Mouse (Mus musculus) midbrain, embryonic 16.5 days (tissue): Measurements from ENCODE around the gene Cd52. TPM values are rescaled to one million over a fixed set of nuclear protein-coding genes. Genes with fewer than 3 reads are reported as not detected.
A peak's percentile ranks its signal among the peaks of the same experiment; 100 is the strongest.

Experiments
- ATAC-seq: fragments of 200-750 bp; cut with Nextera tagmentation; 2 replicates; pipeline ENCODE4 v1.8.0; 2017; ENCODE audit warnings: moderate TSS enrichment
- H3K27ac ChIP-seq: fragments of 300-500 bp; sonication (generic); 2 replicates; pipeline ENCODE4 v1.5.1; 2014; ENCODE audit warnings: mild to moderate bottlenecking, low read length, mixed read lengths
- H3K27me3 ChIP-seq: fragments of 300-500 bp; sonication (generic); 2 replicates; pipeline ENCODE4 v1.6.1; 2014; ENCODE audit warnings: low read depth, low read length, mixed read lengths; ENCODE audit not compliant: control insufficient read depth, insufficient read depth
- H3K36me3 ChIP-seq: fragments of 300-500 bp; sonication (generic); 2 replicates; pipeline ENCODE4 v1.6.1; 2014; ENCODE audit warnings: mild to moderate bottlenecking, low read length, moderate library complexity, mixed read lengths; ENCODE audit not compliant: control insufficient read depth, insufficient read depth
- H3K4me1 ChIP-seq: fragments of 300-500 bp; sonication (generic); 2 replicates; pipeline ENCODE4 v1.6.1; 2014; ENCODE audit warnings: mild to moderate bottlenecking, low read length, mixed read lengths; ENCODE audit not compliant: control insufficient read depth, insufficient read depth
- H3K4me2 ChIP-seq: fragments of 300-500 bp; sonication (generic); 2 replicates; pipeline ENCODE4 v1.6.1; 2014; ENCODE audit warnings: mild to moderate bottlenecking, low read length, mixed read lengths
- H3K4me3 ChIP-seq: fragments of 300-500 bp; sonication (generic); 2 replicates; pipeline ENCODE4 v1.5.1; 2014; ENCODE audit warnings: low read depth, mild to moderate bottlenecking, low read length, moderate library complexity, mixed read lengths
- H3K9ac ChIP-seq: fragments of 300-500 bp; sonication (generic); 2 replicates; pipeline ENCODE4 v1.6.1; 2014; ENCODE audit warnings: low read depth, low read length, mixed read lengths
- H3K9me3 ChIP-seq: fragments of 300-500 bp; sonication (generic); replicated peaks from 2 replicates; pipeline ENCODE4 v1.6.1; 2014; ENCODE audit warnings: mild to moderate bottlenecking, low read length, mixed read lengths; ENCODE audit not compliant: control insufficient read depth, poor library complexity, severe bottlenecking
- WGBS: fragments of 180-500 bp; shearing (Covaris S2); extraction: QIAGEN DNeasy Blood & Tissue Kit; methylation state at CpG from one replicate; pipeline ENCODE4 v1.1.7; 2014; 5-methylcytosine and 5-hydroxymethylcytosine counted together
- polyA plus RNA-seq: library from polyadenylated mRNA; unstranded; fragments of >200 nt; fragmentation: Nextera tagmentation; extraction: Ambion mirVana; gene quantifications from 2 replicates; pipeline ENCODE4 v1.2.1, GENCODE M21; 2015

Gene Cd52
- polyA plus RNA-seq, 1 experiment from 2014 or later = 2.1 TPM

- no peaks in the 10 kb centered on the region for H3K36me3 ChIP-seq
- H3K4me2 ChIP-seq = no peak overlapping the region
- H3K9ac ChIP-seq = no peak overlapping the region
- no peak overlapping the region for H3K4me3 ChIP-seq
- no peaks in the 10 kb centered on the region for H3K4me1 ChIP-seq
- no peak overlapping the region for H3K27ac ChIP-seq
- 84% methylated on average over 16 of the region's 16 CpGs for WGBS
- H3K9me3 ChIP-seq = no peaks in the 10 kb centered on the region
- H3K27me3 ChIP-seq = no peaks in the 10 kb centered on the region
- ATAC-seq = no peak
These were observed 4.2 kb downstream of the Cd52 start for GRCm38 (mm10) chr4:134090521-134091224.

GRCm38 (mm10) chr4:134089029-134089428 lies 5.9 kb downstream of the Cd52 start:
- Histone ChIP-seq H3K27me3 (no peaks in the 10 kb centered on the region), H3K4me2 (no peak overlapping the region), H3K9ac (no peak overlapping the region), H3K4me3 (no peak overlapping the region), H3K4me1 (no peaks in the 10 kb centered on the region), H3K27ac (no peak overlapping the region), H3K9me3 (no peaks in the 10 kb centered on the region), H3K36me3 (no peaks in the 10 kb centered on the region)
- ATAC-seq = no peak
- WGBS = 86% methylated on average over 9 of the region's 9 CpGs

DNA sequence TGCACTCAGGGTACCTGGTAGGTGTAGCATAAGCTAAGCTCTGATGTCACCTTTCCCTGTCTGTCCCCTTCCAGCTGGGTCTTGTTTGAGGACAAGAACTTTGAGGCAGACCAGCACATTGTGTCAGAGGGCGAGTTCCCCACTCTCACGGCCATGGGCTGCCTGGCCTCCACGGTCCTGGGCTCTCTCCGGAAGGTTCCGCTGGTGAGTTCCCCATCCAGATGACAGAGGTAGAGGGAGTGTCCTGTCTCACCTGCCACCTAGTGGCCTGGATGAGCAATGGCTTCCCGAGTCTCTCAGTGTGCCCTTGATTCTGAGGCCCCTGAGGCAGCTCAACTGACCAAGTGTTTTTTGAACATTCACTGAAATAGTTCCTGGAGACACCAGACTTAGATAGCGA lies 7.5 kb downstream of the Cd52 start:
- Histone ChIP-seq H3K4me3 (no peak overlapping the region), H3K27ac (no peak overlapping the region), H3K4me1 (no peaks in the 10 kb centered on the region; the same call in 1 of the 2 replicates), H3K27me3 (peaks cover 7% of the 10 kb centered on the region), H3K9me3 (no peaks in the 10 kb centered on the region), H3K4me2 (peak overlapping the region; percentile 18; the same call in 1 of the 2 replicates), H3K9ac (no peak overlapping the region), H3K36me3 (no peaks in the 10 kb centered on the region)
- ATAC-seq = no peak
- 41% methylated on average over 7 of the region's 7 CpGs for WGBS

- Histone ChIP-seq H3K27ac (no peak overlapping the region), H3K4me3 (no peak overlapping the region), H3K4me2 (no peak overlapping the region), H3K9me3 (no peaks in the 10 kb centered on the region), H3K36me3 (no peaks in the 10 kb centered on the region), H3K4me1 (peaks cover 2% of the 10 kb centered on the region; the same call in 1 of the 2 replicates), H3K27me3 (peaks cover 14% of the 10 kb centered on the region), H3K9ac (no peak overlapping the region)
- WGBS = 88% methylated on average over 4 of the region's 4 CpGs
- ATAC-seq = no peak
These were observed 9.9 kb downstream of the Cd52 start for GRCm38 (mm10) chr4:134084999-134085398.

DNA sequence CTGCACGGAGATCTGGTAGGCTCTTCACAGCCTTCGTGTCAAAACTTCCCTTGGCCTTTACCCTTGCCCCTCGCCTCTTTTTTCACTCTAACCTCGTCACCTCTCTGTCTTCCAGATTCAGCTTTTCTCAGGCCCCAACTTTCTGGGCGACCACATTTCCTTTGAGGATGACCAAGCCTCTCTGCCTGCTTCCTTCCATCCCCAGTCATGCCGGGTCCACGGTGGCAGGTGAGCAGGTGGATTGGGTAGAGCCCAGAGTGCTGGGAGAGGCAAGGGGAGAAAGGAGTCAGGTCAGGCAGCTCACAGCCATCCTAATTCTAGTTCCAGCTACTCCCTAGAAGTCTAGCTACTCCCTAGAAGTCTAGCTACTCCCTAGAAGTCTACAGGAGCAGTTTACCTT lies 12.4 kb downstream of the Cd52 start:
- Histone ChIP-seq H3K9me3 (no peaks in the 10 kb centered on the region), H3K4me1 (peaks cover 5% of the 10 kb centered on the region; the same call in 1 of the 2 replicates), H3K36me3 (no peaks in the 10 kb centered on the region), H3K27me3 (peaks cover 14% of the 10 kb centered on the region), H3K27ac (no peak overlapping the region), H3K4me3 (peak overlapping the region; percentile 43), H3K9ac (peak overlapping the region; percentile 59), H3K4me2 (peak overlapping the region; percentile 71)
- WGBS = 11% methylated on average over 7 of the region's 7 CpGs
- ATAC-seq = no peak

DNA sequence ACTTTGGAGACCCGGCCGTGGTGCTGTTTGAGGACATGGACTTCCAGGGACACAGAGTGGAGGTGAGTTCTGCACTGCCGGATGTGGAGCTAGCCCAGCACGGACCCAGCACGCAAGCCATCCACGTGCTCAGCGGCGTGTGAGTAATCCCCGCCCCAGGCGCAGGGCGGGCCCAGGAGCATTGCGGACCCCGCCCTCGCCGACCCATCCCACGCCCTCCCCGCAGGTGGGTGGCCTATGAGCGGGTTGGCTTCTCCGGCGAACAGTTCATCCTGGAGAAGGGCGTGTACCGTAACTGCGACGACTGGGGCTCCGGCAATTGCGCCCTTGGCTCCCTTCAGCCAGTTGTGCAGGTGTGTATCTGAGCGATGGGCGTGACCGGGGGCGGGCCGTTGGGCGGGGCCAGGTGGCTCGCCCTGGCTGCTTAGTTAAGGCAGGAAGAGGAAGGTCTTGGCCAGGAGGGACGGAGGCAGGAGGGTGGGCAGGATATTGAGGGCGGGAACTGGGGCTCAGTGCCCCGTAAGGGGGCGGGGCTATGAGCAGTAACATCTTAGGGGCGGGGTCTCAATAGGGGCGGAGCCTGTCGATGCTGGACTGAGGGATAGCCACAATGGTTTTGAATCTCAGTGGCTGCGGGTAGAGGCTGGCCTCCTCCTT lies 13.0 kb downstream of the Cd52 start:
- Histone ChIP-seq H3K27me3 (peaks cover 14% of the 10 kb centered on the region), H3K4me3 (peak overlapping the region; percentile 43), H3K9me3 (no peaks in the 10 kb centered on the region), H3K4me2 (peak overlapping the region; percentile 71), H3K27ac (no peak overlapping the region), H3K4me1 (peaks cover 5% of the 10 kb centered on the region; the same call in 1 of the 2 replicates), H3K36me3 (no peaks in the 10 kb centered on the region), H3K9ac (peak overlapping the region; percentile 59)
- peak; percentile 88 for ATAC-seq
- WGBS = under 1% methylated on average over 40 of the region's 41 CpGs

- no peak overlapping the region for H3K4me3 ChIP-seq
- H3K36me3 ChIP-seq = no peaks in the 10 kb centered on the region
- peaks cover 14% of the 10 kb centered on the region for H3K27me3 ChIP-seq
- ATAC-seq = no peak
- no peak overlapping the region for H3K27ac ChIP-seq
- H3K4me2 ChIP-seq = no peak overlapping the region
- H3K4me1 ChIP-seq = peaks cover 5% of the 10 kb centered on the region; the same call in 1 of the 2 replicates
- WGBS = 80% methylated on average over 4 of the region's 4 CpGs
- H3K9ac ChIP-seq = no peak overlapping the region
- no peaks in the 10 kb centered on the region for H3K9me3 ChIP-seq
These were observed 14.2 kb downstream of the Cd52 start for GRCm38 (mm10) chr4:134080674-134081073.

DNA sequence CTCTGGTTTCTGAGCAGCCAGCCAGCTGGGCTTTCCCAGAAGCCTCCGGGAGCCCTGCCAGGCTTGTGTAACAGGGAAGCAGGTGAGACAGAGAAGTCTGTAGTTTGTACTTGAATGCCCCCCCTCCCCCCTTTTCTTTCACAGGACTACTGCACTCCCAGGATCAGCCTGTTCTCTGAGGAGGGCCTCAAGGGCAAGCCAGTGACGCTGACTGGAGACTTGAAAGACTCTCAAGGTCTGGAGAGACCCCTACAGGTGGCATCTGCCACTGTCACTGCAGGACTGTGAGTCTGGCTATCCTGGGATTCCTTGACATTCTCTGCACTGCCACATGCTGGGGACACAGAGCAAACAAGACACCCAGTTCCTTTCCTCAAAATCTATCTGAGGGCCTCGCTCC lies 16.2 kb downstream of the Cd52 start:
- no peak overlapping the region; the same call in 1 of the 2 replicates for H3K9ac ChIP-seq
- 26% methylated on average over 3 of the region's 3 CpGs for WGBS
- H3K4me1 ChIP-seq = peaks cover 5% of the 10 kb centered on the region; the same call in 1 of the 2 replicates
- H3K27me3 ChIP-seq = peaks cover 14% of the 10 kb centered on the region
- no peaks in the 10 kb centered on the region for H3K36me3 ChIP-seq
- no peaks in the 10 kb centered on the region for H3K9me3 ChIP-seq
- no peak overlapping the region for H3K27ac ChIP-seq
- H3K4me3 ChIP-seq = no peak overlapping the region
- ATAC-seq = no peak
- no peak overlapping the region for H3K4me2 ChIP-seq
